In the genomic region with DNA sequence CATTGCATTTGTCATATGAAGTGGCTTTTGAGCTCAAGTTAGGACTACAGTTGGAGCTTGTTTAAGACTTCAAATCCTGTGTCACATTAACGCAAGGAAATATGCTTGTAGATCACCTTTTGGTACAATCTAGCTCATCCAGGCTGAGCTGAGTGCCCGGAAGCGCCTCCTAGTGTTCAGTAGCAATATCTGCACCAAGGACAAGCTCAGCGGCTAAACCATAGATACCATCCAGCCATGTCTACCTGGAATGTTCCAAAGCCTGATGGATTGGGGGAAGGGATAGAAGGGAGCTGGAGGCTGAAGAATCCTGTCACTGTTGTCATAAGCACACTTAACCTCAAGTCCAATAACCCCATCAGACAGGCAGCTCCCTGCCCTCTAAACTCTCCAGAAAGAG, we compare ENCODE assay signal across 8 mouse cellular contexts.
A peak's percentile ranks its signal among the peaks of the same experiment; 100 is the strongest.
DNase-seq lines count a peak whose midpoint lies in the region; ATAC-seq and TF ChIP-seq lines count a peak whose summit lies in the region.

No protein-coding gene starts in this region.

- no peak overlapping the region for H3K9ac ChIP-seq in forebrain, embryonic 11.5 days (ENCODE audit: low read length)
- no peak overlapping the region for H3K9ac ChIP-seq in forebrain, embryonic 12.5 days
- no peak overlapping the region for H3K9ac ChIP-seq in liver, embryonic 14.5 days (replicated peaks)

- H3K9me3 ChIP-seq in forebrain, embryonic 11.5 days (ENCODE audit: control insufficient read depth, low read length), result no peaks in the 10 kb centered on the region
- H3K9me3 ChIP-seq in forebrain, embryonic 12.5 days, result no peaks in the 10 kb centered on the region
- no peaks in the 10 kb centered on the region for H3K9me3 ChIP-seq in liver, embryonic 14.5 days (ENCODE audit: control insufficient read depth, low read length)

- TF ChIP-seq EP300 in liver, embryonic 14.5 days (IDR thresholded peaks at IDR 0.05; ENCODE audit: low read depth), result no peak

- WGBS in forebrain, embryonic 11.5 days, result 39% methylated on average over 4 of the region's 4 CpGs
- 37% methylated on average over 4 of the region's 4 CpGs for WGBS in forebrain, embryonic 12.5 days
- 25% methylated on average over 4 of the region's 4 CpGs for WGBS in liver, embryonic 14.5 days (ENCODE audit: insufficient replicate concordance)

- DNase-seq in forebrain, embryonic 11.5 days (ENCODE audit: low spot score), result no peak
- no peak for DNase-seq in liver, embryonic 14.5 days (ENCODE audit: low read depth in 3 of 3, low spot score in 3 of 3)
- DNase-seq in liver (no peak), R1 (ENCODE audit: low read depth, low spot score) (peak; percentile 64)
- peak; percentile 13 for DNase-seq in lung, postnatal 10 days
- DNase-seq in ovary, postnatal 36 days (ENCODE audit: low spot score), result no peak
- DNase-seq in ovary, adult 18-20 months (ENCODE audit: low spot score), result no peak

- H3K27me3 ChIP-seq in forebrain, embryonic 11.5 days (ENCODE audit: control insufficient read depth, insufficient read depth, low read length), result no peaks in the 10 kb centered on the region
- H3K27me3 ChIP-seq in forebrain, embryonic 12.5 days, result no peaks in the 10 kb centered on the region
- H3K27me3 ChIP-seq in liver, embryonic 14.5 days (ENCODE audit: control insufficient read depth, insufficient read depth, low read length), result no peaks in the 10 kb centered on the region

- no peak overlapping the region for H3K27ac ChIP-seq in forebrain, embryonic 11.5 days (ENCODE audit: low read depth, low read length)
- H3K27ac ChIP-seq in forebrain, embryonic 12.5 days, result no peak overlapping the region
- no peak overlapping the region for H3K27ac ChIP-seq in liver, embryonic 14.5 days

- 0 out of 2 replicates have a peak, but pooled peaks have one; percentile 27 for ATAC-seq in forebrain, embryonic 11.5 days (replicated peaks; ENCODE audit: low FRiP score)
- no peak for ATAC-seq in forebrain, embryonic 12.5 days (ENCODE audit: low FRiP score)
- ATAC-seq in liver, embryonic 14.5 days (ENCODE audit: insufficient read depth), result no peak

- H3K4me1 ChIP-seq in forebrain, embryonic 11.5 days (replicated peaks; ENCODE audit: control insufficient read depth, insufficient read depth, low read length), result no peaks in the 10 kb centered on the region; the same call in 1 of the 2 replicates
- peaks cover 11% of the 10 kb centered on the region; the same call in 1 of the 2 replicates for H3K4me1 ChIP-seq in forebrain, embryonic 12.5 days
- H3K4me1 ChIP-seq in liver, embryonic 14.5 days (replicated peaks; ENCODE audit: control insufficient read depth in 2 of 2, insufficient read depth in 2 of 2, low read length in 1 of 2), result no peaks in the 10 kb centered on the region

- no peak overlapping the region for H3K4me2 ChIP-seq in forebrain, embryonic 11.5 days (ENCODE audit: low read depth, low read length, severe bottlenecking)
- no peak overlapping the region for H3K4me2 ChIP-seq in forebrain, embryonic 12.5 days
- no peak overlapping the region for H3K4me2 ChIP-seq in liver, embryonic 14.5 days (ENCODE audit: low read depth)

- H3K36me3 ChIP-seq in forebrain, embryonic 11.5 days (ENCODE audit: control insufficient read depth, insufficient read depth, low read length), result no peaks in the 10 kb centered on the region
- H3K36me3 ChIP-seq in forebrain, embryonic 12.5 days (replicated peaks), result no peaks in the 10 kb centered on the region
- H3K36me3 ChIP-seq in liver, embryonic 14.5 days (replicated peaks; ENCODE audit: control insufficient read depth, insufficient read depth, low read depth), result no peaks in the 10 kb centered on the region

- H3K4me3 ChIP-seq in forebrain, embryonic 11.5 days (ENCODE audit: low read depth, low read length), result no peak overlapping the region
- H3K4me3 ChIP-seq in forebrain, embryonic 12.5 days (replicated peaks), result no peak overlapping the region
- no peak overlapping the region for H3K4me3 ChIP-seq in liver, embryonic 14.5 days (ENCODE audit: insufficient read depth in 1 of 2, low read depth in 2 of 2, low read length in 2 of 2)

- TF ChIP-seq CTCF in liver, embryonic 14.5 days (IDR thresholded peaks at IDR 0.05; ENCODE audit: low read depth), result peak; percentile 69

Comparison
In these comparisons a context has a peak if more than half of its experiments do, and no peak if none do; other contexts are left out.
1. DNase-seq: peak in R1 (single experiment) and lung, postnatal 10 days (single experiment); none in forebrain, embryonic 11.5 days (single experiment), liver, embryonic 14.5 days (0 of 3), liver (single experiment), ovary, postnatal 36 days (single experiment) and ovary, adult 18-20 months (single experiment).